Mouse (Mus musculus) T-helper 2 cell (primary cell): ENCODE results near the gene Gm49380.
"Not testable (repeated sequence)": the region's sequence is repeated elsewhere in the genome, so short reads cannot be mapped to it uniquely, and the experiment has no call there.

Experiments used
- in situ Hi-C: fragments of 300-600 bp; cut with MboI, MseI; formaldehyde crosslinking; loops from one replicate; pipeline ENCODE4 v1.15.1; 2025; ENCODE audit warnings: high pct_unique_total_duplicates

Gene Gm49380

GRCm38 (mm10) chr9:44125546-44126428 lies 12.5 kb upstream of the Gm49380 start:
- in situ Hi-C loops, result no loop called here

DNA sequence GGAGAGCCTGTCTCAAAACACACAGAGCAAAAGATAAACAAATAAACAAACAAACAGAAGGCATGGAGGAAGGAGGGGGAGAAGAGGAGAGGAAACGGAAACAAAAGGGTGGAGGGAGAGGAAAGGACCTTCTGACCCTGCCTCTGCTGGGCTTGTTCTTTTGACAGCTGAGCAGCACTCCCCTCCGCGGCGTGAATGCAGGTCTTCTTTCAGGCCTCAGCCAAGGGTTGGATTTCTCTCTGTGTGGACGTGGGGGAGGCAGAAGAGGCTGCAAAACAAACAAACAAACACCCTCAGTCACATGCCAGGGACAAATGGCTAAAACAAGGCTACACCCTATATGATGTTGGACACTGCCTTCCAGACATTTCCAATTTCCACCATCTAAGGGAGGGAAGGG lies 11.7 kb upstream of the Gm49380 start:
- in situ Hi-C loops, result no loop called here

DNA sequence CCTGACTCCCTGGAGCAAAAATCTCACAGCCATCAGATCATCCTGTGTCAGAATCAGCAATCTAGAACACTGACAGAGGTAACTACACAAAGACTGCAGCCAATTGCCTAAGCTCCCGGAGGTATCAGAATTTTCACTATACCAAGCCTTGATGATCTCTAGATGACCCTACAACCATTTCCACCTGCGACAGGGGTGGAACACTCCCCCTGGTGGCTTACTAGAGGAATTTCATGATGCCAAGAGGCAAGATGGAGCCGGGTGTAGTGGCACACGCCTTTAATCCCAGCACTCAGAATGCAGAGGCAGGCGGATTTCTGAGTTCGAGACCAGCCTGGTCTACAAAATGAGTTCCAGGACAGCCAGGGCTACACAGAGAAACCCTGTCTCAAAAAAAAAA lies 11.0 kb upstream of the Gm49380 start:
- in situ Hi-C loops, result no loop called here

- in situ Hi-C loops, result no loop called here
These were observed 6.7 kb upstream of the Gm49380 start for GRCm38 (mm10) chr9:44119948-44120465.

DNA sequence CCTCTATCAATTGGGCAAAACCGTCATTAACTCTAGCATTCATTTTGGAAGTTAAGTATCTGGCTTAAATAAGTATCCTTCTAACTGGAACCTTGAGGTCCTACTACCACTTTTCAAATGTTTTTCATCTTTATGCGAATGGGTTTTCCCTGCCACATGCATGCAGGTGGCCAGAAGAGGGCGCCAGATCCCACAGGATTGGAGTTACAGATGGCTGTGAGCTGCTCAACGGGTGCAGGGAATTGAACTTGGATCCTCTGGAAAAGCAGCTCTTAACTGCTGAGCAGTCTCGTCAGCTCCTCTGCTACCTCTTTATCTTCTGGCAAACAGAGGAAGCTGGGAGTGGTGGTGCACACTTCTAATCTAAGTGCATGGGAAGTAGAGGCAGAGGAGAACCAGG lies 5.7 kb upstream of the Gm49380 start:
- in situ Hi-C loops, result no loop called here

- in situ Hi-C loops, result no loop called here
These were observed 2.9 kb upstream of the Gm49380 start for GRCm38 (mm10) chr9:44116182-44116581.

- in situ Hi-C loops, result no loop called here
These were observed 2.3 kb upstream of the Gm49380 start for GRCm38 (mm10) chr9:44115599-44115998.

GRCm38 (mm10) chr9:44114453-44114852 lies 1.2 kb upstream of the Gm49380 start:
- in situ Hi-C loops, result no loop called here

GRCm38 (mm10) chr9:44111909-44112308 lies 1.4 kb downstream of the Gm49380 start:
- in situ Hi-C loops, result not testable (repeated sequence)

DNA sequence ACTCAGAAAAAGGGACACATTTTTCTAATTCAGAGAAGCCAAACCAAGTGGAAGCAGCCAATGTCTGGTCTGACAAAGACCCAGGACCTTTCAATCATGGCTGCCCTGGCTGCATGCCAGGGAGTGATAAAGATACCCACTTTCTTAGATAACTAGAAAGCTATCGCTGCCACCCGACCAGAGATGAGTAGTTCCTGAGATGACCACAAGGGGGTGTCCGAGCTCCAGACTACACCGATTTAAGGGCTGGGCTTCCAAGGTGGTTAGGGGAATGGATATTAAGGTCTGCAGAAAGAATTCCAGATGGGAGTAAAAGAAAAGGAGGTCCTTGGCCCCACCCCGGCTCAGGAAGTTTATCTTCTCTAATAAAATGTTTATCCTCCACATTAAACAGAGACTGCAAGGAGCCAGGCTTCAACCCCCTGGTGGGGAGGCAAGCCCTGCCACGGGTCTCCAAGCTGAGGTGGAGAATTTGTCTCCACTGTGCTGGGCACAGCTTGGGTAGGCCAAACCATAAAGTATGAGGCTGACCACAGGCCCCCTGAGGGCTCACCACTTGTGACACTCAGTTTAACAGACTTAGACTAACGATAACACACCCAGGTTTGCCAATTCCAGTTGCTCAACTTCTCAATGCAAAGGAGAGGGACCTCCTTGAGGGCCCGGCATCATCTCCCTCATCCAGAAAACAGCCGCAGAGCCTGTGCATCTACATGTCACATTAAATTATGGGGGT lies 3.8 kb downstream of the Gm49380 start:
- in situ Hi-C loops, result no loop called here

- in situ Hi-C loops, result no loop called here
These were observed 4.8 kb downstream of the Gm49380 start for GRCm38 (mm10) chr9:44108269-44109055.

- in situ Hi-C loops, result no loop called here
These were observed 5.6 kb downstream of the Gm49380 start for GRCm38 (mm10) chr9:44107557-44108179.

GRCm38 (mm10) chr9:44107110-44107509 lies 6.2 kb downstream of the Gm49380 start, which contains the start of gene C1qtnf5:
Gene C1qtnf5, plus strand, starts transcription at chr9:44107245.
- in situ Hi-C loops, result no loop called here

- in situ Hi-C loops, result no loop called here
These were observed 6.7 kb downstream of the Gm49380 start for GRCm38 (mm10) chr9:44106596-44106995.

DNA sequence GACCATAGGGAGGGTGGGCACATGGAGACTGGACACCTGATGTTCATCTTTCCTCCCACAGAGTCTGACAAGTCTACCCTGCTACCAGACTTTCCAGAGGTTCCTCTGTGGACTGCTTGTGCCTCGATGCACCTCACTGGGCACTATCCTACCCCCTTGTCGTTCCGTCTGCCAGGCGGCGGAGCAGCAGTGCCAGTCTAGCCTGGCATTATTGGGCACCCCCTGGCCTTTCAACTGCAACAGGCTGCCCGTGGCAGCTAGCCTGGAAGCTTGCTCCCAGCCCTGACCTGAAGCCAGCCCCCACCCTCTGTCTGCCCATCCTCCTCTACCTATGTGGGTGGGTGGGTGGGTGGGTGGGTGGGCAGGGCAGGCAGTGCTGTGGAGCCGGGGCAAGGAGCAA lies 7.1 kb downstream of the Gm49380 start:
- in situ Hi-C loops, result no loop called here

GRCm38 (mm10) chr9:44105781-44106180 lies 7.5 kb downstream of the Gm49380 start:
- in situ Hi-C loops, result no loop called here

- in situ Hi-C loops, result no loop called here
These were observed 8.4 kb downstream of the Gm49380 start for GRCm38 (mm10) chr9:44104881-44105280.

DNA sequence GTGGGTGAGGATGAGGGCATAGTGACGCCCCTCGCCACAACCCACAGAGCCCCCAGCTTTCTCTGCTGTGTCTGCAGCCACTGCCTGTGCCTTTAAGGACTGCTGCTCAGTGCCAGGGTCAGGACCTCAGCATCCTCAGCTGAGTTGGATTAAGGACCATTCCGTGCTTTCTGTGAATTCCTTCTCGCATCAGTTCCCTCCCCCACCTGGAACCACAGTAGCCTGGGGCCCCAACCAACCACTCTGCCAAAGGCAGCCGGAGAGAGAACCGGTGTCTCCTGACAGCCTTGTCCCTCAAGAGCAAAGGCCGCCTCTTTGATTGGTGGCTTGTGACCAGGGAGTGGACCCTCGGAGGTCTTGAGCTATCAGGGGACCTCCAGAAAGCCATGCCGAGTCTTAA lies 11.8 kb downstream of the Gm49380 start, which contains the start of gene Mfrp:
TSS of gene Mfrp (plus strand) at position 240 of the 400 bp plus-strand sequence.
- in situ Hi-C loops, result no loop called here

DNA sequence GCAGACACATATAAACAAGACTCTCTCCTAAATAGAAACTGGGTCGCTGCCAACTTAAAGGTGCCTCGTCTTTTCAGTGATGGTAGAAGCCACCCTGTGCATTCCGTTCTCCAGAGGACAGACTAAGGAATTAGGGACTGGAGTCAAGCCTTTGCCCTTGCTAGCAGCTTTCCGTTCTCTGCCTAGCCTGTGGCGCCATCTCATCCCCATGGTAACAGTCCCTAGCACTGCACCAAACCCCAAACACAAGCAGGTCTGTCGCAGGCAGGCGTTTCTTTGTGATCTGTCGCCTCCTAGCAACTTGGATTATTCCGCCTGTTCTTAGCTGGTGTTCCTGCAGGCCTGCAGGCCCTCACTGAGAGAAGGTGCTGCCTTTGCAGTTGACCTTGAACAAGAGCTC lies 16.8 kb downstream of the Gm49380 start:
- in situ Hi-C loops, result loop anchor here (25.0 kb wide), 1 partner anchor 359 kb away; the partner anchor contains the start of gene Nectin1

DNA sequence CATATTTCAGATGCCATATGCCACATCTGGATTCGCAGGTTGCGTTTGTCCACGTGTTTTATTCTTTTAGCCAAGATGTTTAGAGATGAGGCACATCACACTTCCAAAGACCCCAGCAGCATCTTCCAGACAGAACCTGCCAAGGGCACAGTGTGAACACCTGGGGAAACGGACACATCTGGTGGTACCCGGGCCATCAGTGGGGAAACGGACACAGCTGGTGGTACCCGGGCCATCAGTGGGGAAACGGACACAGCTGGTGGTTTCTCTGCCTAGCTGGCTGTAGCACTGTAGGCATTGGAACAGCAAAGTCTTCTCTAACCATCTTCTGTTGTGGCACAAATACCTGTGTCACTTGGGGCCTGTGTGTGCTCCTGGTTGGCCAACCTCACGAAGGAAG lies 17.5 kb downstream of the Gm49380 start:
- in situ Hi-C loops, result loop anchor here (25.0 kb wide), 1 partner anchor 358 kb away; the partner anchor contains the start of gene Nectin1

- in situ Hi-C loops, result loop anchor here (25.0 kb wide), 1 partner anchor 357 kb away; the partner anchor contains the start of gene Nectin1
These were observed 18.6 kb downstream of the Gm49380 start for GRCm38 (mm10) chr9:44094737-44095136.
